Mouse (Mus musculus): ENCODE data around the gene Hist1h2ac. TPM values are rescaled to one million over a fixed set of nuclear protein-coding genes. Genes with fewer than 3 reads are reported as not detected.
"Not testable (repeated sequence)": the region's sequence is repeated elsewhere in the genome, so short reads cannot be mapped to it uniquely, and the experiment has no call there.

Gene Hist1h2ac
- polyA plus RNA-seq, 1 experiment from 2014 or later: 0.17 TPM

DNA sequence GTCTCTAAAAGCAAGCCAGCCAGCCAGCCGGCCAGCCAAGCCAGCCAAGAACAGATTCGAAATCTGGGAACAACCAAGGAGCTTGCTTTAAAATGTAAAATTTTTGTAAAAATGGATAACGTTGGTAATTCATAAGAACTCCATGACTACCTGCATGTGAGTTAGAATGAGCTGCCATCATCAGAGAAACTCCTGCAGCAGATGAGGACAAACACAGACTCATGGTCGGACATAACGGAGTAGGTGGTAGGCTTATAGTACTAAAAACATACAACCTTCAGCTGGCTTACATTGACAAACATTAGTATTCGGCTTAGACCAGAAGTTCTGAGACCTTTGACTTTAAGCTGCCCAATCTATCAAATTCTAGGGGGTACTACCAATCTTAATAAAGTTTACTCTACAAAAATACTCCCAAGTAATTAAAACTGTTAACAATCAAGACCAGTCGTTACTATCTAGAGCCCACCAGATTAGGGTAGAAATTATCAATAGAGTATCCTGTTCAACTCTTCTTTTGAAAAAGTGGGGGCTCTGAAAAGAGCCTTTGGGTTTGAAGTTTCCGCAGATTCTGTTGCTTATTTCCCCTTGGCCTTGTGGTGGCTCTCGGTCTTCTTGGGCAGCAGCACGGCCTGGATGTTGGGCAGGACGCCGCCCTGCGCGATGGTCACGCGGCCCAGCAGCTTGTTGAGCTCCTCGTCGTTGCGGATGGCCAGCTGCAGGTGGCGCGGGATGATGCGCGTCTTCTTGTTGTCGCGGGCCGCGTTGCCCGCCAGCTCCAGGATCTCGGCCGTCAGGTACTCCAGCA lies 597 bp downstream of the Hist1h2ac start:
- H3K9ac ChIP-seq (replicated peaks; ENCODE audit: low read depth, low read length): peak overlapping the region; percentile 25; the same call in 1 of the 2 replicates
- 11% methylated on average over 14 of the region's 30 CpGs for WGBS
- ATAC-seq (ENCODE audit: low read depth): peak; percentile 8
- H3K4me3 ChIP-seq (ENCODE audit: low read depth, low read length): peak overlapping the region; percentile 51
- peaks cover 14% of the 10 kb centered on the region; the same call in 1 of the 2 replicates for H3K4me1 ChIP-seq (ENCODE audit: control insufficient read depth, insufficient read depth, low read length)
- H3K4me2 ChIP-seq (ENCODE audit: low read depth, low read length): peak overlapping the region; percentile 61
- not testable (repeated sequence) for H3K9me3 ChIP-seq (ENCODE audit: control insufficient read depth, low read length); H3K36me3 ChIP-seq (ENCODE audit: control insufficient read depth, insufficient read depth, low read length); H3K27me3 ChIP-seq (ENCODE audit: control insufficient read depth, insufficient read depth, low read length)
- H3K27ac ChIP-seq (ENCODE audit: low read depth, low read length): peak overlapping the region; percentile 78; the same call in 1 of the 2 replicates

GRCm38 (mm10) chr13:23682623-23682946 lies 1.2 kb downstream of the Hist1h2ac start:
- H3K4me2 ChIP-seq (ENCODE audit: low read depth, low read length): peak overlapping the region; percentile 61; the same call in 1 of the 2 replicates
- H3K27ac ChIP-seq (ENCODE audit: low read depth, low read length): no peak overlapping the region
- no peak for ATAC-seq (ENCODE audit: low read depth)
- H3K9ac ChIP-seq (replicated peaks; ENCODE audit: low read depth, low read length): no peak overlapping the region
- no peaks in the 10 kb centered on the region for H3K36me3 ChIP-seq (ENCODE audit: control insufficient read depth, insufficient read depth, low read length)
- no peaks in the 10 kb centered on the region for H3K9me3 ChIP-seq (ENCODE audit: control insufficient read depth, low read length)
- no peak overlapping the region for H3K4me3 ChIP-seq (ENCODE audit: low read depth, low read length)
- WGBS: 64% methylated on average over 1 of the region's 1 CpGs
- H3K27me3 ChIP-seq (ENCODE audit: control insufficient read depth, insufficient read depth, low read length): no peaks in the 10 kb centered on the region
- peaks cover 14% of the 10 kb centered on the region; the same call in 1 of the 2 replicates for H3K4me1 ChIP-seq (ENCODE audit: control insufficient read depth, insufficient read depth, low read length)

DNA sequence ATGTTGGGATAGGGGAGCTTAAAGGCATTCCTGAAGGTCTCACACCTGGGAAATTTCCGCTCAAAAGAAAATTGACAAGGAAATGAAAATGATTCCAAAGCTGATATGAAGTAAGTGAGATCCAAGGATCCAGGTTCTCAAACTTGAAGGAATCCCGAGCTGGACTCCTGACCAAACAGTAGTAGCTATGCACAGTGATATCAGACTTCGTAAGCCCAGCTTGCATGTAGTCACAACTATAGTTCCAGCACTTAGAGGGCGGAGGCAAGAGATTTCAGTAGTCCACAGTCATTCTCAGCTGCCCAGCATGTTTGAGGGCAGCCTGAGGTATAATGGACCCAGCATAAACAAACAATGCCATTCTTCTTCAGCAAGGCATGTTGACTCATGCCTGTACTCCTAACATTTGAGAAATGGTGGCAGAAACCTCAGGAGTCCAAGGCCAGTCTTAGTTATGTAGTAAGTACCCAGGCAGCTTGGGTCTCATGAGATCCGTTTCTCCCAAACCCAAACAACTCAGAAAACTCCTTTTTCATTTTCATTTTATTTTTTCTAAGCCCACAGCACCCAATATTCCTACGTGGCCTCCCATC lies 1.7 kb downstream of the Hist1h2ac start:
- no peak overlapping the region for H3K9ac ChIP-seq (replicated peaks; ENCODE audit: low read depth, low read length)
- 93% methylated on average over 6 of the region's 6 CpGs for WGBS
- peaks cover 14% of the 10 kb centered on the region; the same call in 1 of the 2 replicates for H3K4me1 ChIP-seq (ENCODE audit: control insufficient read depth, insufficient read depth, low read length)
- no peaks in the 10 kb centered on the region for H3K9me3 ChIP-seq (ENCODE audit: control insufficient read depth, low read length)
- H3K4me3 ChIP-seq (ENCODE audit: low read depth, low read length): no peak overlapping the region
- H3K27me3 ChIP-seq (ENCODE audit: control insufficient read depth, insufficient read depth, low read length): no peaks in the 10 kb centered on the region
- ATAC-seq (ENCODE audit: low read depth): no peak
- no peaks in the 10 kb centered on the region for H3K36me3 ChIP-seq (ENCODE audit: control insufficient read depth, insufficient read depth, low read length)
- H3K27ac ChIP-seq (ENCODE audit: low read depth, low read length): no peak overlapping the region
- no peak overlapping the region for H3K4me2 ChIP-seq (ENCODE audit: low read depth, low read length)

DNA sequence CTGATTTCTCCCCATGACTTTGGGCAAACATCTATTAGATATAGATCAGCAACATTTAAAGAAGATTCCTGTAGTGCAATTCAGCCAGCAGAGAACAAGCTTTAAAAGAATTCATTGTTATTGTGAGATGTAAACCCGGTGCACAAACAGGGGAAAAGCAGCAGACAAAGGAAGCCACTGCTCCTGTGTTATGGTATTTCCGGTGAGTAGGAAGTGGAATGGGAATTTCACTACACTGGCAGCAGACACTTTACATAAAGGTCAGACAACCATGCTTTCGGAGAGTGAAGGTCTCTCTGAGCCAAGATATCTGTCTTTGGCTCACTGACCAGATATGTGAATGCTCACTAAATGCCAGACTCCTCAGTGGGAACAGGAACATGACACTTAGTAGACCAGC lies 21.2 kb downstream of the Hist1h2ac start:
- Histone ChIP-seq H3K27ac (ENCODE audit: low read depth, low read length) (no peak overlapping the region), H3K9me3 (ENCODE audit: control insufficient read depth, low read length) (no peaks in the 10 kb centered on the region), H3K4me3 (ENCODE audit: low read depth, low read length) (no peak overlapping the region), H3K27me3 (ENCODE audit: control insufficient read depth, insufficient read depth, low read length) (no peaks in the 10 kb centered on the region), H3K36me3 (ENCODE audit: control insufficient read depth, insufficient read depth, low read length) (no peaks in the 10 kb centered on the region), H3K9ac (replicated peaks; ENCODE audit: low read depth, low read length) (no peak overlapping the region), H3K4me1 (ENCODE audit: control insufficient read depth, insufficient read depth, low read length) (no peaks in the 10 kb centered on the region), H3K4me2 (ENCODE audit: low read depth, low read length) (no peak overlapping the region)
- ATAC-seq (ENCODE audit: low read depth): no peak
- WGBS: 74% methylated on average over 3 of the region's 3 CpGs

- no peak overlapping the region for H3K4me3 ChIP-seq (ENCODE audit: low read depth, low read length)
- H3K4me2 ChIP-seq (ENCODE audit: low read depth, low read length): no peak overlapping the region
- 74% methylated on average over 6 of the region's 6 CpGs for WGBS
- no peak overlapping the region for H3K27ac ChIP-seq (ENCODE audit: low read depth, low read length)
- H3K27me3 ChIP-seq (ENCODE audit: control insufficient read depth, insufficient read depth, low read length): no peaks in the 10 kb centered on the region
- no peaks in the 10 kb centered on the region for H3K9me3 ChIP-seq (ENCODE audit: control insufficient read depth, low read length)
- H3K9ac ChIP-seq (replicated peaks; ENCODE audit: low read depth, low read length): no peak overlapping the region
- ATAC-seq (ENCODE audit: low read depth): no peak
- H3K36me3 ChIP-seq (ENCODE audit: control insufficient read depth, insufficient read depth, low read length): no peaks in the 10 kb centered on the region
- no peaks in the 10 kb centered on the region for H3K4me1 ChIP-seq (ENCODE audit: control insufficient read depth, insufficient read depth, low read length)
Measured at GRCm38 (mm10) chr13:23659636-23660366, 23.9 kb downstream of the Hist1h2ac start.

Small RNA genes within 50 kb of the gene (microRNA-seq; reads per million reads assigned to microRNA genes)
- gene Gm44350: not detected

Other genes with a start within 250 kb of the Hist1h2ac start
- 0.17 TPM in 1 of 2 replicates, not detected in the other for gene Btn1a1, start 218.0 kb downstream of the Hist1h2ac start, polyA plus RNA-seq (2014; fragmentation: Nextera tagmentation; extraction: Ambion mirVana)
- gene Btn2a2, start 195.1 kb downstream of the Hist1h2ac start, polyA plus RNA-seq (2014; fragmentation: Nextera tagmentation; extraction: Ambion mirVana): not detected in 2 replicates
- gene Hist1h4h, start 152.9 kb downstream of the Hist1h2ac start, polyA plus RNA-seq (2014; fragmentation: Nextera tagmentation; extraction: Ambion mirVana): 1.7 and 2.1 TPM in 2 replicates
- not detected in 2 replicates for gene Hist1h2af, start 150.0 kb downstream of the Hist1h2ac start, polyA plus RNA-seq (2014; fragmentation: Nextera tagmentation; extraction: Ambion mirVana)
- 0.72 TPM in 1 of 2 replicates, not detected in the other for gene Hist1h3g, start 148.5 kb downstream of the Hist1h2ac start, polyA plus RNA-seq (2014; fragmentation: Nextera tagmentation; extraction: Ambion mirVana)
- gene Hist1h2bh, start 140.6 kb downstream of the Hist1h2ac start, polyA plus RNA-seq (2014; fragmentation: Nextera tagmentation; extraction: Ambion mirVana): 0.33 TPM in 1 of 2 replicates, not detected in the other
- 0.52 TPM in 1 of 2 replicates, not detected in the other for gene Hist1h3f, start 139.9 kb downstream of the Hist1h2ac start, polyA plus RNA-seq (2014; fragmentation: Nextera tagmentation; extraction: Ambion mirVana)
- not detected in 2 replicates for gene Hist1h4f, start 132.3 kb downstream of the Hist1h2ac start, polyA plus RNA-seq (2014; fragmentation: Nextera tagmentation; extraction: Ambion mirVana)
- 0.07 and 0.13 TPM in 2 replicates for gene Hist1h1d, start 130.7 kb downstream of the Hist1h2ac start, polyA plus RNA-seq (2014; fragmentation: Nextera tagmentation; extraction: Ambion mirVana)
- 1.9 and 2.4 TPM in 2 replicates for gene Hist1h3e, start 121.6 kb downstream of the Hist1h2ac start, polyA plus RNA-seq (2014; fragmentation: Nextera tagmentation; extraction: Ambion mirVana)
- gene Hist1h2ae, start 112.7 kb downstream of the Hist1h2ac start, polyA plus RNA-seq (2014; fragmentation: Nextera tagmentation; extraction: Ambion mirVana): 11.7 and 12.9 TPM in 2 replicates
- 0.75 and 1.1 TPM in 2 replicates for gene Hist1h2bg, start 112.6 kb downstream of the Hist1h2ac start, polyA plus RNA-seq (2014; fragmentation: Nextera tagmentation; extraction: Ambion mirVana)
- gene Hist1h2bf, start 109.8 kb downstream of the Hist1h2ac start, polyA plus RNA-seq (2014; fragmentation: Nextera tagmentation; extraction: Ambion mirVana): 0.94 TPM in 1 of 2 replicates, not detected in the other
- 1.1 TPM in 1 of 2 replicates, not detected in the other for gene Hist1h2ad, start 109.6 kb downstream of the Hist1h2ac start, polyA plus RNA-seq (2014; fragmentation: Nextera tagmentation; extraction: Ambion mirVana)
- 0.50 and 1.1 TPM in 2 replicates for gene Hist1h3d, start 108.2 kb downstream of the Hist1h2ac start, polyA plus RNA-seq (2014; fragmentation: Nextera tagmentation; extraction: Ambion mirVana)
- gene Hist1h4d, start 102.3 kb downstream of the Hist1h2ac start, polyA plus RNA-seq (2014; fragmentation: Nextera tagmentation; extraction: Ambion mirVana): 23.6 and 25.2 TPM in 2 replicates
- gene Hist1h2be, start 62.8 kb downstream of the Hist1h2ac start, polyA plus RNA-seq (2014; fragmentation: Nextera tagmentation; extraction: Ambion mirVana): 1.1 and 1.3 TPM in 2 replicates
- 3.3 and 4.3 TPM in 2 replicates for gene Hist1h1e, start 61.4 kb downstream of the Hist1h2ac start, polyA plus RNA-seq (2014; fragmentation: Nextera tagmentation; extraction: Ambion mirVana)
- gene Hist1h2bc, start 251 bp upstream of the Hist1h2ac start, polyA plus RNA-seq (2014; fragmentation: Nextera tagmentation; extraction: Ambion mirVana): 11.6 and 20.8 TPM in 2 replicates
- gene Hist1h1t, start 11.9 kb upstream of the Hist1h2ac start, polyA plus RNA-seq (2014; fragmentation: Nextera tagmentation; extraction: Ambion mirVana): not detected in 2 replicates
- 2.1 and 3.5 TPM in 2 replicates for gene Hist1h4c, start 14.5 kb upstream of the Hist1h2ac start, polyA plus RNA-seq (2014; fragmentation: Nextera tagmentation; extraction: Ambion mirVana)
- 2.4 and 4.7 TPM in 2 replicates for gene Hfe, start 26.9 kb upstream of the Hist1h2ac start, polyA plus RNA-seq (2014; fragmentation: Nextera tagmentation; extraction: Ambion mirVana)
- gene Hist1h1c, start 54.9 kb upstream of the Hist1h2ac start, polyA plus RNA-seq (2014; fragmentation: Nextera tagmentation; extraction: Ambion mirVana): 5.3 and 8.4 TPM in 2 replicates
- gene Hist1h3c, start 61.7 kb upstream of the Hist1h2ac start, polyA plus RNA-seq (2014; fragmentation: Nextera tagmentation; extraction: Ambion mirVana): not detected in 2 replicates
- not detected in 2 replicates for gene Hist1h2bb, start 62.8 kb upstream of the Hist1h2ac start, polyA plus RNA-seq (2014; fragmentation: Nextera tagmentation; extraction: Ambion mirVana)
- 3.5 and 4.0 TPM in 2 replicates for gene Hist1h2ab, start 67.2 kb upstream of the Hist1h2ac start, polyA plus RNA-seq (2014; fragmentation: Nextera tagmentation; extraction: Ambion mirVana)
- 0.51 and 1.3 TPM in 2 replicates for gene Hist1h3b, start 68.3 kb upstream of the Hist1h2ac start, polyA plus RNA-seq (2014; fragmentation: Nextera tagmentation; extraction: Ambion mirVana)
- 1.8 TPM in 1 of 2 replicates, not detected in the other for gene Hist1h4b, start 73.1 kb upstream of the Hist1h2ac start, polyA plus RNA-seq (2014; fragmentation: Nextera tagmentation; extraction: Ambion mirVana)
- not detected in 2 replicates for gene Hist1h4a, start 77.3 kb upstream of the Hist1h2ac start, polyA plus RNA-seq (2014; fragmentation: Nextera tagmentation; extraction: Ambion mirVana)
- gene Hist1h3a, start 78.4 kb upstream of the Hist1h2ac start, polyA plus RNA-seq (2014; fragmentation: Nextera tagmentation; extraction: Ambion mirVana): 0.75 and 1.2 TPM in 2 replicates
- gene Hist1h1a, start 79.7 kb upstream of the Hist1h2ac start, polyA plus RNA-seq (2014; fragmentation: Nextera tagmentation; extraction: Ambion mirVana): not detected in 2 replicates
- gene Trim38, start 86.0 kb upstream of the Hist1h2ac start, polyA plus RNA-seq (2014; fragmentation: Nextera tagmentation; extraction: Ambion mirVana): not detected in 2 replicates
- not detected in 2 replicates for gene Slc17a2, start 123.0 kb upstream of the Hist1h2ac start, polyA plus RNA-seq (2014; fragmentation: Nextera tagmentation; extraction: Ambion mirVana)
- not detected in 2 replicates for gene Slc17a3, start 155.5 kb upstream of the Hist1h2ac start, polyA plus RNA-seq (2014; fragmentation: Nextera tagmentation; extraction: Ambion mirVana)
- gene Slc17a1, start 183.8 kb upstream of the Hist1h2ac start, polyA plus RNA-seq (2014; fragmentation: Nextera tagmentation; extraction: Ambion mirVana): not detected in 2 replicates
- 0.08 and 0.19 TPM in 2 replicates for gene Slc17a4, start 231.1 kb upstream of the Hist1h2ac start, polyA plus RNA-seq (2014; fragmentation: Nextera tagmentation; extraction: Ambion mirVana)